Mouse (Mus musculus): ENCODE measurements at regions not wholly inside any gene's neighbourhood (a gene's known extent, or its start where the extent isn't known, plus 50 kb on each side); places are given as distances from the start of the nearest gene placed in this dataset.

DNA sequence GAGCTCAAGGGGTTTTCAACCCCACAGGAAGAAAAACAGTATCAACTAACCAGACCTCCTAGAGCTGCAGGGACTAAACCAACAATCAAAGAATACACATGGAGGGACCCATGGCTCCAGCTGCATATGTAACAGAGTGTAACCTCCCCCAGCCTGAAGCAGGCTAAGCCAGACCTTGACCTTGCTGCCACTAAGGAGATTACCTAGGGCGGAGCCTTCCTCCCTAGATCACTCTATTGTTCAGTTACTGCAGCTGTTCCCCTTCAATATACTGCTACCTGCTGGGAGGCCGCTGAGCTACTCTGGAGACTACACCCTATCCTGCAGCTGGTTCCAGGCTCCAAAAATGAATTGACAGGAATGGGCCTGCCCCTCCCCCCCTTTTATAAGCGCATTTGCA, 51.1 kb upstream of the Hpgd start:
- no peak for TF ChIP-seq EP300 (optimal IDR thresholded peaks at IDR 0.05)
- TF ChIP-seq CTCF (IDR thresholded peaks at IDR 0.05; ENCODE audit: low read depth): no peak
